Mouse (Mus musculus) limb, embryonic 11.5 days (tissue): Measurements from ENCODE around the gene Cacnb4. TPM values are rescaled to one million over a fixed set of nuclear protein-coding genes. Genes with fewer than 3 reads are reported as not detected.

ENCODE experiments used
- ATAC-seq: fragments of 200-750 bp; cut with Nextera tagmentation; 2 replicates; pipeline ENCODE4 v1.8.0; 2017; ENCODE audit warnings: low read depth; ENCODE audit not compliant: insufficient number of reproducible peaks, low FRiP score, low TSS enrichment
- DNase-seq: peaks from one replicate; pipeline ENCODE4 v3.0.0-alpha.2; 2015; ENCODE audit warnings: low spot score
- H3K27ac ChIP-seq: fragments of 300-500 bp; sonication (generic); replicated peaks from 2 replicates; pipeline ENCODE4 v1.5.1; 2014; ENCODE audit warnings: low read depth, mild to moderate bottlenecking, low read length
- H3K27me3 ChIP-seq: fragments of 300-500 bp; sonication (generic); 2 replicates; pipeline ENCODE4 v1.6.1; 2014; ENCODE audit warnings: mild to moderate bottlenecking, low read length, mixed read lengths; ENCODE audit not compliant: control insufficient read depth, insufficient read depth
- H3K36me3 ChIP-seq: fragments of 300-500 bp; sonication (generic); 2 replicates; pipeline ENCODE4 v1.6.1; 2014; ENCODE audit warnings: mild to moderate bottlenecking, low read length, moderate library complexity, mixed read lengths; ENCODE audit not compliant: control insufficient read depth, insufficient read depth
- H3K4me1 ChIP-seq: fragments of 300-500 bp; sonication (generic); 2 replicates; pipeline ENCODE4 v1.6.1; 2014; ENCODE audit warnings: low read length, mixed read lengths; ENCODE audit not compliant: control insufficient read depth, insufficient read depth
- H3K4me2 ChIP-seq: fragments of 300-500 bp; sonication (generic); 2 replicates; pipeline ENCODE4 v1.6.1; 2014; ENCODE audit warnings: low read depth, mild to moderate bottlenecking, moderate library complexity; ENCODE audit not compliant: severe bottlenecking
- H3K4me3 ChIP-seq: fragments of 300-500 bp; sonication (generic); 2 replicates; pipeline ENCODE4 v1.5.1; 2014; ENCODE audit warnings: low read depth, low read length
- H3K9ac ChIP-seq: fragments of 300-500 bp; sonication (generic); 2 replicates; pipeline ENCODE4 v1.6.1; 2014; ENCODE audit warnings: mild to moderate bottlenecking, low read length
- H3K9me3 ChIP-seq: fragments of 300-500 bp; sonication (generic); 2 replicates; pipeline ENCODE4 v1.6.1; 2016; ENCODE audit warnings: low read length; ENCODE audit not compliant: control insufficient read depth
- WGBS: fragments of 180-500 bp; shearing (Covaris S2); extraction: QIAGEN DNeasy Blood & Tissue Kit; methylation state at CpG from one replicate; pipeline ENCODE4 v1.1.7; 2014; 5-methylcytosine and 5-hydroxymethylcytosine counted together
- polyA plus RNA-seq: library from polyadenylated mRNA; unstranded; fragments of >200 nt; fragmentation: Nextera tagmentation; extraction: Ambion mirVana; gene quantifications from 2 replicates; pipeline ENCODE4 v1.2.1, GENCODE M21; 2014

The Cacnb4 gene
- polyA plus RNA-seq, 1 experiment from 2014 or later = 0.52 TPM

- WGBS = 85% methylated on average over 14 of the region's 14 CpGs
- Histone ChIP-seq H3K27ac (no peak overlapping the region), H3K4me3 (no peak overlapping the region), H3K36me3 (no peaks in the 10 kb centered on the region), H3K4me1 (no peaks in the 10 kb centered on the region), H3K27me3 (no peaks in the 10 kb centered on the region), H3K4me2 (no peak overlapping the region), H3K9me3 (no peaks in the 10 kb centered on the region), H3K9ac (no peak overlapping the region)
- no peak for DNase-seq
- ATAC-seq = no peak
Observed at GRCm38 (mm10) chr2:52435919-52436632, 240.6 kb downstream of the Cacnb4 start.

DNA sequence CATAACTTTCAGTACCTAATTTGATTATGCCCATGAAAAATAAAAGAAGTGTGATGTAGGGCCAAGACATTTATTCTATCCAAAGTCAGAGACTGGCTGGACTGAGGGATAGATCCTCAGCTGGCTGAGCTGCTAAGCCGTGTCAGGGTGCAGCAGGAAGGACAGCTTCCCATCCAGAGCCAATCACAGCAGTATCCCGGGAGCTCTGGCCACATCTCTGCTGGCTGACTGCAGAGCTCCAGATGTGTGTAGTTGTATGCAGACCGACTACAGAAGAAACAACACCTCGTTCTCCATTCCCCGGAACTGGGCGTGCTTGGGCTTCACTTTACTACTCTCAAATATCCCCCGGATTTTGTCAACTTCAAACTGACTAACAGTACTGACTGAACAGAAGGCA, 243.3 kb downstream of the Cacnb4 start:
- 36% methylated on average over 7 of the region's 7 CpGs for WGBS
- Histone ChIP-seq H3K36me3 (no peaks in the 10 kb centered on the region), H3K27me3 (no peaks in the 10 kb centered on the region), H3K9ac (no peak overlapping the region), H3K4me3 (no peak overlapping the region), H3K27ac (no peak overlapping the region), H3K9me3 (no peaks in the 10 kb centered on the region), H3K4me2 (no peak overlapping the region), H3K4me1 (no peaks in the 10 kb centered on the region)
- ATAC-seq (no peak), DNase-seq (peak; percentile 34)

DNA sequence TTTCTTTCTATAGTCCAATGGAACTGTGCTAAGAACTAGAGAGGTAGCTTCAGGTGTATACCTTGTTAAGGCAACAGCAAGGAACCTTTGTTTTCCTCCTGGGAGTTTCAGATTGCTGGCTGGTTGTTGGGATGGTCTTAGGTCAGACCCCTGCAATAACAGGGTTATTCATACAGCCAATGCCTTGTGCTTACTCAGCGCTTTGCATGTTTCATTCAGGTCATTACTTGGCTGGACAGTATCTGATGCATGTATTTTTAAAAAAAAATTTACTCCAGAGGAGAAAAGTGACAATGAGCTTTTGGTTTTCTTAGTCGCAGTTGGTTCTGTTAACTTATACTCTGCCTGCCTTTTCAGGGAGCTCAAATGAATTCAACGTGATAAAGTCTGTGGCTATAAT, 249.2 kb downstream of the Cacnb4 start:
- Histone ChIP-seq H3K4me3 (no peak overlapping the region), H3K4me1 (0 out of 2 replicates have a peak, but pooled peaks cover 2% of the 10 kb centered on the region), H3K9me3 (no peaks in the 10 kb centered on the region), H3K27me3 (no peaks in the 10 kb centered on the region), H3K36me3 (no peaks in the 10 kb centered on the region), H3K4me2 (no peak overlapping the region), H3K27ac (no peak overlapping the region), H3K9ac (no peak overlapping the region)
- DNase-seq (no peak), ATAC-seq (no peak)
- 89% methylated on average over 3 of the region's 3 CpGs for WGBS

DNA sequence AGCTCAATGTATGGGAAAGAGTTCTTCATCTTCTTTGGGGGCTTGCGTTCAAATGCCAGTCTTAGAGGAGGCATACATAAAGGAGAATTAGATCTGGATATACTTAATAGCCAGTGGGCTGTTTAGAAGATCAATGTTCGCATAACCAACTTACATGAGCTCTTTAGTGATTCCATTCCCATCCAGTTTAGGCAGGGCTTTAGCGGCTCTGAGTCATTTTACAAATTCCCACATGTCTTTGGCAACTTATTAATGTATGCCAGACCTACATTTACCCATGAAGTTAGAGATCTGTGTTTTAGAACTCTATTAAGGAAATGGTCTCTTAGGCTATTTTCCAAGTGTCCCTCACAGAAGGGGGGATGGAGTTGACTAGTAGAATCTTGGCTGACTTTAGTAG, 250.6 kb downstream of the Cacnb4 start:
- H3K27ac ChIP-seq = no peak overlapping the region
- peaks cover 6% of the 10 kb centered on the region; the same call in 1 of the 2 replicates for H3K4me1 ChIP-seq
- no peaks in the 10 kb centered on the region for H3K36me3 ChIP-seq
- no peak overlapping the region; the same call in 1 of the 2 replicates for H3K4me2 ChIP-seq
- 85% methylated on average over 3 of the region's 3 CpGs for WGBS
- ATAC-seq = no peak
- DNase-seq = no peak
- H3K27me3 ChIP-seq = no peaks in the 10 kb centered on the region
- no peaks in the 10 kb centered on the region for H3K9me3 ChIP-seq
- no peak overlapping the region for H3K4me3 ChIP-seq
- H3K9ac ChIP-seq = no peak overlapping the region

- Histone ChIP-seq H3K27me3 (no peaks in the 10 kb centered on the region), H3K4me3 (peak overlapping the region; percentile 96), H3K4me2 (peak overlapping the region; percentile 47), H3K36me3 (no peaks in the 10 kb centered on the region), H3K9me3 (no peaks in the 10 kb centered on the region), H3K9ac (peak overlapping the region; percentile 98), H3K27ac (no peak overlapping the region), H3K4me1 (peaks cover 7% of the 10 kb centered on the region; the same call in 1 of the 2 replicates)
- 22% methylated on average over 10 of the region's 10 CpGs for WGBS
- DNase-seq (no peak), ATAC-seq (no peak)
Observed at GRCm38 (mm10) chr2:52425523-52425795, 251.2 kb downstream of the Cacnb4 start.

DNA sequence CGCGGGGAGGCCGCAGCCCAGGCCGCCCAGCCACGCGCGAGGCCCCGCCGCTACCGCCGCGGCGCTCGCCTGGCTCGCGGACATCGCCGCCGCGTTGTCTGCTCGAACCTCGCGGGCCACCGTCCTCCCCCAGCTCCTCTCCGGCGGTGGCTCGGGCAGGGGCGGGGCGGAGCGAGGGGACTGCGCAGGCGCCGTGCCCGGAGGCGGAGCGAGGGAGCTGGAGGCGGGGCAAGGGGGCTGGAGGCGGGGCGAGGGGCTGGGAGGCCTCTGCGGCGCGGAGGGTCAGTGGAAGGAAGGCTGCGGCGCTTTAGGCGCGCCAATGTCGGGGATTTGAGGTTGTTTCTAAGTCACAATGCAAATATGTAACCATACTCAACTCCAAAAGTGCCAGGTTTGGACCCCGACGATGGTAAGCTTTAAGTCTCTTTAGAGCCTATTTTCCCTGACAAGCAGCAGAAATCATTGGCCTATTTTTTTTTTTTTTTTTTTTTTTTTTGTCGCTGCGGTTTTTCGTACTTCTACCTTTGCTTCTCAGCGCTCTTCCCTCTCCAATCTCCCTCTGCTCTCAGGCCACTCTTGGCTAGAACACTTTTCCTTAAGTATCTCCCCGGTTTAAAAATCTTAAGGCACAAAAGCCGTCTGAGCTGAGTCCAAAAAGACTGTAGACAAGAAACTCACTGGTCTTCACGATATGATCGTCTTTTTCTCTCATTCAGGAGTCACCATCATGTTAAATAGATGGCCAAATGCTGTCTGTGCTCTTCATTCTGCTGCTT, 251.7 kb downstream of the Cacnb4 start, which contains the start of gene Arl5a:
Gene Arl5a (minus strand): TSS at position 155 of the 776 bp plus-strand sequence.
- peak; percentile 96 for ATAC-seq
- H3K9ac ChIP-seq = peak within 1 kb of the TSS; percentile 98
- H3K9me3 ChIP-seq = no peaks in the 10 kb centered on the region
- H3K4me3 ChIP-seq = peak within 1 kb of the TSS; percentile 96
- no peaks in the 10 kb centered on the region for H3K36me3 ChIP-seq
- under 1% methylated on average over 27 of the region's 57 CpGs for whole genome bisulfite sequencing
- H3K4me2 ChIP-seq = peak within 1 kb of the TSS; percentile 54
- H3K4me1 ChIP-seq = peaks cover 7% of the 10 kb centered on the region; the same call in 1 of the 2 replicates
- H3K27ac ChIP-seq = peak within 1 kb of the TSS; percentile 82
- peak; percentile 97 for DNase-seq
- no peaks in the 10 kb centered on the region for H3K27me3 ChIP-seq

GRCm38 (mm10) chr2:52424248-52424728, 252.3 kb downstream of the Cacnb4 start:
- H3K9me3 ChIP-seq = no peaks in the 10 kb centered on the region
- H3K36me3 ChIP-seq = no peaks in the 10 kb centered on the region
- peak overlapping the region; percentile 96 for H3K4me3 ChIP-seq
- no peaks in the 10 kb centered on the region for H3K27me3 ChIP-seq
- ATAC-seq = peak; percentile 77
- H3K27ac ChIP-seq = peak overlapping the region; percentile 82
- peak; percentile 73 for DNase-seq
- WGBS = 0% methylated on average over 40 of the region's 42 CpGs
- H3K4me2 ChIP-seq = peak overlapping the region; percentile 54
- H3K4me1 ChIP-seq = peaks cover 7% of the 10 kb centered on the region; the same call in 1 of the 2 replicates
- peak overlapping the region; percentile 98 for H3K9ac ChIP-seq

DNA sequence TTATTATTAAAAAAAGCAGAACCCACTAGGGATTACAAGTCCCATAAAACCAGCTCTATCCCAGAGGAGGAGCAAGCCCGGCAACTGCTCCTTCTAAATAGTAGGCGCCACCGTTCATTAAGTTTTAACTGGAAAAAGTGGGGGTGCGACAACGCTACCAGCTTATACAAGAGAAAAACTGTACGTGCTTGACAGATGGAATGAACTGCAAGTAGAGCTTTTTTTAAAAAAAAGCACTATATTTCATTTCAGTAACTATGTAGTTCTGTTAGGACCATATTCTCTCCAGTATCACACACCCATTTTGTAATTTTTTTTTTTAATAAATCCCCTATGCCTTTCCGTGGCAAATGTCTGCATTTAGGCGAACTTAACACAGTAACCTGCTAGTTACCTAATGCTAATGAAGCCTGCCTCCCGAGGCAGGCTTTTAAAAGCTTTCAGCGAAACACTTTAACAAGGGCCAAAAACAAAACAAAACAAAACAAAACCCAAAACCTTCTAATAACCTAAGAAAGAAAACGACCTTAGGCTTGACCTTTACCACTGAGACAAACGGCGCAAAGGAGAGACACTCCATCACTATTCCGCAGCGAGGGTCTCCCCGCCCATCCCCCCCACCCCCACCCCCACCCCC, 252.9 kb downstream of the Cacnb4 start:
- H3K4me2 ChIP-seq = peak overlapping the region; percentile 54
- ATAC-seq (no peak), DNase-seq (peak; percentile 28)
- H3K36me3 ChIP-seq = no peaks in the 10 kb centered on the region
- peak overlapping the region; percentile 98 for H3K9ac ChIP-seq
- H3K4me1 ChIP-seq = peaks cover 7% of the 10 kb centered on the region; the same call in 1 of the 2 replicates
- 2% methylated on average over 16 of the region's 16 CpGs for WGBS
- peak overlapping the region; percentile 96 for H3K4me3 ChIP-seq
- H3K27ac ChIP-seq = no peak overlapping the region
- H3K27me3 ChIP-seq = no peaks in the 10 kb centered on the region
- H3K9me3 ChIP-seq = no peaks in the 10 kb centered on the region
